Mouse (Mus musculus) forebrain, embryonic 14.5 days (tissue): ENCODE data around the gene Nfe2l2. TPM values are rescaled to one million over a fixed set of nuclear protein-coding genes. Genes with fewer than 3 reads are reported as not detected.
"Not testable (repeated sequence)": the region's sequence is repeated elsewhere in the genome, so short reads cannot be mapped to it uniquely, and the experiment has no call there.

Experiments used
- ATAC-seq: fragments of 200-750 bp; cut with Nextera tagmentation; 2 replicates; pipeline ENCODE4 v1.8.0; 2017; ENCODE audit warnings: mild to moderate bottlenecking, moderate library complexity
- DNase-seq: peaks from one replicate; pipeline ENCODE4 v3.0.0-alpha.2; 2015; ENCODE audit warnings: low spot score
- H3K27ac ChIP-seq: fragments of 300-500 bp; sonication (generic); 2 replicates; pipeline ENCODE4 v1.5.1; 2014; ENCODE audit warnings: low read depth, mild to moderate bottlenecking, control low read depth, low read length, moderate library complexity
- H3K27me3 ChIP-seq: fragments of 300-500 bp; sonication (generic); replicated peaks from 2 replicates; pipeline ENCODE4 v1.6.1; 2014; ENCODE audit warnings: low read length, control low read depth, mixed read lengths; ENCODE audit not compliant: control insufficient read depth, insufficient read depth
- H3K36me3 ChIP-seq: fragments of 300-500 bp; sonication (generic); 2 replicates; pipeline ENCODE4 v1.6.1; 2014; ENCODE audit warnings: low read length, control low read depth; ENCODE audit not compliant: control insufficient read depth, insufficient read depth
- H3K4me1 ChIP-seq: fragments of 300-500 bp; sonication (generic); 2 replicates; pipeline ENCODE4 v1.6.1; 2014; ENCODE audit warnings: antibody characterized with exemption, low read length, control low read depth; ENCODE audit not compliant: control insufficient read depth, insufficient read depth
- H3K4me2 ChIP-seq: fragments of 300-500 bp; sonication (generic); 2 replicates; pipeline ENCODE4 v1.6.1; 2014; ENCODE audit warnings: mild to moderate bottlenecking, control low read depth, low read length
- H3K4me3 ChIP-seq: fragments of 300-500 bp; sonication (generic); 2 replicates; pipeline ENCODE4 v1.5.1; 2014; ENCODE audit warnings: low read depth, low read length, control low read depth
- H3K9ac ChIP-seq: fragments of 300-500 bp; sonication (generic); 2 replicates; pipeline ENCODE4 v1.6.1; 2014; ENCODE audit warnings: mild to moderate bottlenecking, low read length, control low read depth, moderate library complexity
- H3K9me3 ChIP-seq: fragments of 300-500 bp; sonication (generic); replicated peaks from 2 replicates; pipeline ENCODE4 v1.6.1; 2016; ENCODE audit warnings: low read length, control low read depth, mixed read lengths; ENCODE audit not compliant: control insufficient read depth
- WGBS: fragments of 180-500 bp; shearing (Covaris S2); extraction: QIAGEN DNeasy Blood & Tissue Kit; methylation state at CpG from one replicate; pipeline ENCODE4 v1.1.7; 2014; 5-methylcytosine and 5-hydroxymethylcytosine counted together
- polyA plus RNA-seq: library from polyadenylated mRNA; unstranded; fragments of >200 nt; fragmentation: Nextera tagmentation; extraction: Ambion mirVana; gene quantifications from 2 replicates; pipeline ENCODE4 v1.2.1, GENCODE M21; 2014

Nfe2l2 gene
- polyA plus RNA-seq, 1 experiment from 2014 or later, result 17.9 TPM

DNA sequence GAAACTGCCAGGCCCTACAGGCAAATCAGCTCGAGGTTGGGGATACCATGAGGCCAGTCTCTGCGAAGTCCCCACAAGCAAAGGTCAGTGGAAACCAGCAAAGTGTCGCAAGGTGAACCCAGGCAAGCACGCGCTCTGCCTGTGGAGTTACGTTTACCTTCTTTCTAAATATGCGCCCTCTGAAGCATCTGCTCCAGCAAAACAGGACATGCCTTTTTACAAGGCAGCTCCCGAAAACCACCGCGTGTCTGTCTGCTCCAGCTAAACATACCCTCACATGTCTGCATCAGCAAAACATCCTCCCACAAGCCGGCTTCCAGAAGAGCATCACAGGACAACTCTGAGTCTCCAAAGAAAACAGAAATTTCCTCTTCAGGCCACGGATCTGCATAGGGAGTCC, 59.2 kb downstream of the Nfe2l2 start:
- Histone ChIP-seq H3K4me1 (no peaks in the 10 kb centered on the region), H3K9ac (no peak overlapping the region), H3K36me3 (no peaks in the 10 kb centered on the region), H3K27ac (no peak overlapping the region), H3K9me3 (no peaks in the 10 kb centered on the region), H3K27me3 (no peaks in the 10 kb centered on the region), H3K4me3 (no peak overlapping the region), H3K4me2 (no peak overlapping the region)
- 95% methylated on average over 12 of the region's 12 CpGs for WGBS
- ATAC-seq (no peak), DNase-seq (no peak)

DNA sequence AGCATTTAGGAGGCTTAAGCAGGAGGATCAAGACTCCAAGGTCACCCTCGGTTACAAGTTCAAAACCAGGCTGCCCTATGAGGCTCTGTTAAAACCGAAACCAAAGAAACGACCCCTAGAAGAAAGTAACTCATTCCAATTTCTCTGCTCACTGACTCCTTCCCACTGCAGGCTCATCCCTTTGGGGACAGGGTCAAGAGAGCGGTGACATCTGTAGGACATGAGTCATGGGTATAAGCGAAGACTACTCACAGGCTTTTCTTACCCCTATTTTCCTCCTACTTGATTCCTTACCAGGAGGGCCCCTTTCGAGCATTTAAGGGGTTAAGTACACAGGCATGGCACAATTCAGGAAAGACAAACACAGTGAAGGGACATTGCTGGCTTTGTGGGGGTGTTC, 60.5 kb downstream of the Nfe2l2 start:
- no peak overlapping the region for H3K4me3 ChIP-seq

GRCm38 (mm10) chr2:75642795-75643550, 61.5 kb downstream of the Nfe2l2 start:
- Histone ChIP-seq H3K9me3 (no peaks in the 10 kb centered on the region), H3K27me3 (no peaks in the 10 kb centered on the region), H3K27ac (no peak overlapping the region), H3K9ac (no peak overlapping the region), H3K4me3 (no peak overlapping the region), H3K4me2 (no peak overlapping the region), H3K4me1 (no peaks in the 10 kb centered on the region), H3K36me3 (no peaks in the 10 kb centered on the region)
- peak; percentile 13 for DNase-seq
- ATAC-seq, result no peak
- WGBS, result 90% methylated on average over 8 of the region's 8 CpGs

More for the DNA sequence above, 60.5 kb downstream of the Nfe2l2 start:
- Histone ChIP-seq H3K36me3 (no peaks in the 10 kb centered on the region), H3K9me3 (no peaks in the 10 kb centered on the region), H3K4me1 (no peaks in the 10 kb centered on the region), H3K4me2 (no peak overlapping the region), H3K27ac (no peak overlapping the region), H3K27me3 (no peaks in the 10 kb centered on the region), H3K9ac (no peak overlapping the region)
- no peak for DNase-seq
- 91% methylated on average over 6 of the region's 6 CpGs for WGBS
- no peak for ATAC-seq

DNA sequence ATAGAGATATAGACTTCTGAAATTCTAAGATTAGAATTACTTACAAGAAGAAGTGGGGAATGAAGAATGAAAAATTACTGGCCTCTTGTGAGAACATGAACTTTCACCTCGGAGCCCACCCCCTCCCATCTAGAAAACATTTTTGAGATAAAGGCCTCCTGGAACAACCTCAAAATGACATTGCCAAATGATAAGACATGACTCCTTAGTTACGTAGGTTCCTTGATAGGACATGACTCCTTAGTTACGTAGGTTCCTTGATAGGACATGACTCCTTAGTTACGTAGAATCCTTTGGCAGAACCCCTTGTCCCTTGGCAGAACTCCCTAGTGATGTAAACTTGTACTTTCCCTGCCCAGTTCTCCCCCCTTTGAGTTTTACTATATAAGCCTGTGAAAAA, 62.1 kb downstream of the Nfe2l2 start:
- not testable (repeated sequence) for H3K27me3 ChIP-seq, H3K4me1 ChIP-seq, H3K27ac ChIP-seq, ATAC-seq, H3K9me3 ChIP-seq, H3K4me2 ChIP-seq, H3K36me3 ChIP-seq, H3K9ac ChIP-seq, DNase-seq, H3K4me3 ChIP-seq
- 98% methylated on average over 4 of the region's 4 CpGs for WGBS

DNA sequence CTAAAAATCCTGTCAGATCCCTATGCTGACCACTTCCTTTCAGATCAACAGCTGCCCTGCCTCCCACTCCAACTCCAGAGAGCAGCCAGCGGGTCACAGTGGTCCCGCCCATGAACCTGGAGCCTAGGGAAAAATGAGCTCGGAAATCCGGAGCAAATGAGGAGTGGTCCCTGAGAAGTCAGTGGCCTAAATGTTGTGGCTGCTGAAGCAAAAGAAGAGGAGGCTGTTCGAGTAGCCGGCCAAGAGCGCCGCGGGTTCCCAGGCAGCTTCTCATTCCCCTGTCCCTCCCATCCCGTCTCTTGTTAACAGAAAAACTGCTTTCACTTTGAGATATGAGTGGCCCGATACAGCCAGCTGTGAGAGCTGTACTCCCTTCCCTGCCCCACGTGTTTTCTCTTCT, 64.9 kb downstream of the Nfe2l2 start:
- WGBS, result 70% methylated on average over 10 of the region's 12 CpGs
- DNase-seq, ATAC-seq, H3K9ac ChIP-seq, H3K36me3 ChIP-seq, H3K4me2 ChIP-seq, H3K4me3 ChIP-seq, H3K4me1 ChIP-seq, H3K9me3 ChIP-seq, H3K27me3 ChIP-seq, H3K27ac ChIP-seq: not testable (repeated sequence)

DNA sequence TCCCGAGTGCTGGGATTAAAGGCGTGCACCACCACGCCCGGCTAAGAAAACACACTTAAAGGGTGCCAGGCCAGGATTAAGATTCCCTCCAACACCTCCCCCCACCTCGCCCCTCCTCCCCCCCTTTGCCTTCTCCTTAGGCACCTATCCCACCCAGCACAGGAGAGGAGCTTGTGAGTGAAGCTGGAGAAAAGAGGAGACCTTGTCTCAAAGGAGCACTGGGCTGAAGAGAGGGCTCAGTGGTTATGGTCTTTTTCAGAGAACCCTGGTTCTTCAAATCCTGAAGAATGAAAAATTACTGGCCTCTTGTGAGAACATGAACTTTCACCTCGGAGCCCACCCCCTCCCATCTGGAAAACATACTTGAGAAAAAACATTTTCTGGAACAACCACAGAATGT, 66.6 kb downstream of the Nfe2l2 start:
- not testable (repeated sequence) for H3K9ac ChIP-seq, H3K36me3 ChIP-seq, ATAC-seq, DNase-seq, H3K9me3 ChIP-seq, H3K27ac ChIP-seq, H3K4me1 ChIP-seq, H3K27me3 ChIP-seq, H3K4me2 ChIP-seq, H3K4me3 ChIP-seq
- WGBS, result 84% methylated on average over 6 of the region's 6 CpGs

DNA sequence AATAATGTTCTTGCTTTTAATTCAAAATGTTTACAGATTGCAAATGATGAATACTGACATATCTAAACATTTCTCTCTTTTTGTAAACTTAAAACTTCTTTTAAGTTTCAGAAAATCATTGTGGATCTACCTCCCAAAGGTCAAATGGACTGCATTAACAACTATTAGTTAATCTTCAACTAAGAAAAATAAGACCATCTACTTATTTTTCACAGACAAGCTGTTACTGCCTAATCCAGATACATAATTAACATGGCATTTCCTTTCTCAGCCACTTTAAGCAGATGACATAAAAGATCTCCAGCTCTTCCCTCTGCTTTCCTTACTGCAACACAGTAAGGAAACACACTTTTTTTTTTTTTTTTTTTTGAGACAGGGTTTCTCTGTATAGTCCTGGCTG, 67.1 kb downstream of the Nfe2l2 start:
- Histone ChIP-seq H3K4me1 (no peaks in the 10 kb centered on the region), H3K4me3 (no peak overlapping the region), H3K9me3 (no peaks in the 10 kb centered on the region), H3K4me2 (no peak overlapping the region), H3K27ac (no peak overlapping the region), H3K27me3 (no peaks in the 10 kb centered on the region), H3K9ac (no peak overlapping the region), H3K36me3 (no peaks in the 10 kb centered on the region)
- DNase-seq (no peak), ATAC-seq (no peak)

GRCm38 (mm10) chr2:75637055-75637304, 67.5 kb downstream of the Nfe2l2 start:
- H3K4me2 ChIP-seq, H3K9ac ChIP-seq, H3K27me3 ChIP-seq, H3K9me3 ChIP-seq, H3K36me3 ChIP-seq, ATAC-seq, H3K4me1 ChIP-seq, H3K4me3 ChIP-seq, H3K27ac ChIP-seq, DNase-seq: not testable (repeated sequence)
- 90% methylated on average over 2 of the region's 2 CpGs for WGBS

GRCm38 (mm10) chr2:75636261-75637054, 68.0 kb downstream of the Nfe2l2 start:
- Histone ChIP-seq H3K4me3 (no peak overlapping the region), H3K27ac (no peak overlapping the region), H3K9me3 (no peaks in the 10 kb centered on the region), H3K4me2 (no peak overlapping the region), H3K27me3 (no peaks in the 10 kb centered on the region), H3K36me3 (no peaks in the 10 kb centered on the region), H3K9ac (no peak overlapping the region), H3K4me1 (no peaks in the 10 kb centered on the region)
- ATAC-seq (no peak), DNase-seq (no peak)
- WGBS, result 72% methylated on average over 6 of the region's 6 CpGs
